Mouse (Mus musculus): ENCODE results near the gene Ddx56. TPM values are rescaled to one million over a fixed set of nuclear protein-coding genes. Genes with fewer than 3 reads are reported as not detected.

Ddx56 gene
- 79.0 and 80.8 TPM in 2 replicates for polyA plus RNA-seq (2015; fragmentation: Nextera tagmentation; extraction: Ambion mirVana)

GRCm38 (mm10) chr11:6267320-6268254 is at the start of gene Ddx56:
TSS of gene Ddx56 (minus strand) at chr11:6267772.
- peak; percentile 99 for ATAC-seq (ENCODE audit: low read depth)
- peak within 1 kb of the TSS; percentile 97 for H3K4me2 ChIP-seq (ENCODE audit: low read depth, low read length)
- H3K4me3 ChIP-seq (ENCODE audit: low read length), result peak within 1 kb of the TSS; percentile 98
- peaks cover 10% of the 10 kb centered on the region for H3K4me1 ChIP-seq (replicated peaks; ENCODE audit: control insufficient read depth, insufficient read depth, low read length)
- H3K27ac ChIP-seq (ENCODE audit: low read length), result peak within 1 kb of the TSS; percentile 92
- no peaks in the 10 kb centered on the region for H3K9me3 ChIP-seq (ENCODE audit: control insufficient read depth, low read length)
- H3K27me3 ChIP-seq (ENCODE audit: control insufficient read depth, insufficient read depth, low read depth, low read length), result no peaks in the 10 kb centered on the region
- 2% methylated on average over 50 of the region's 50 CpGs for WGBS
- H3K9ac ChIP-seq (ENCODE audit: low read length), result peak within 1 kb of the TSS; percentile 95
- H3K36me3 ChIP-seq (ENCODE audit: control insufficient read depth, insufficient read depth, low read length), result peaks cover 37% of the 10 kb centered on the region

DNA sequence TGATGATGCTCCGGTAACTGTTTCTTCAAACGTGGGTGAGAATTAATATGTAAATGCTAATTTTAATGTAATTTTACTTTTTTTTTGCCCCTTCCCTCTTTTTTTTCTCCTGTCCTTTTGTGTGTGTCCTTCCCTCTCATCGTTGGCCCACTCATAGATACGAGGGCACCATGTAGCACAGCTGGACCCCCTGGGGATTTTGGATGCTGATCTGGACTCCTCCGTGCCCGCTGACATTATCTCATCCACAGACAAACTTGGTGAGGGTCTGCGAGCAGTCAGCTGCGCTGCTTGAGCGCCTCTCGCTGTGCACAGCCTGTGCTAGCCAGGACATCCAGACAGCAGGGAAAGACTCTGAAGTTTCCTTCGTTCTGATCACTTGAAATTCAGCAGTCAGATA is 49.2 kb upstream of the Ddx56 start:
- no peaks in the 10 kb centered on the region for H3K4me1 ChIP-seq (replicated peaks; ENCODE audit: control insufficient read depth, insufficient read depth, low read length)
- no peak for ATAC-seq (ENCODE audit: low read depth)
- 90% methylated on average over 11 of the region's 11 CpGs for WGBS

DNA sequence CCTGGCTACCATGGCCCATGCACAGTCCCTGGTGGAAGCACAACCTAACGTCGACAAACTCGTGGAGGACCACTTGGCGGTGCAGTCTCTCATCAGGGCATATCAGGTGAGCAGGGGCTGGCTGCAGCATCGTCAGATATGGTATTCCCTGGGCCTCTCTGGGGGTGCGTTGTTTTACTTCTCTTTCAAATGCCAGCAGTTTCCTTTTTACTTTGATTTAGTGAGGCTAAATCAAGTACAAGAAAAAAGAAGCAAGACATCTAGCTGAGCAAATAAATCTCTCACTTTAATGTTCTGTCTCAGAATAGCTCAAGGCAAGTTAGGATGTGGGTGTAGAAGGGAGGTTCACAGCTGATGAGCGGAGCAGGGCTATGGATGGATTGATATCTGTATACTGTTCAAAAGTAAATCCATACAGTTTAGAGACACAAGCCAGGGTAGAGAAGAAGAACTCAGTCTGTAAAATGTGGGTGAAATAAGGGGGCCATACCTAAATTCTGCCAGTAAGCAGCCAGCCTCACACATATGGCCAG is 46.4 kb upstream of the Ddx56 start:
- H3K4me1 ChIP-seq (replicated peaks; ENCODE audit: control insufficient read depth, insufficient read depth, low read length), result no peaks in the 10 kb centered on the region
- 86% methylated on average over 7 of the region's 7 CpGs for WGBS
- no peak for ATAC-seq (ENCODE audit: low read depth)
- H3K4me2 ChIP-seq (ENCODE audit: low read depth, low read length), result no peak overlapping the region
- H3K9ac ChIP-seq (ENCODE audit: low read length), result no peak overlapping the region
- no peak overlapping the region for H3K4me3 ChIP-seq (ENCODE audit: low read length)
- H3K9me3 ChIP-seq (ENCODE audit: control insufficient read depth, low read length), result no peaks in the 10 kb centered on the region
- H3K27me3 ChIP-seq (ENCODE audit: control insufficient read depth, insufficient read depth, low read depth, low read length), result no peaks in the 10 kb centered on the region
- peaks cover 21% of the 10 kb centered on the region for H3K36me3 ChIP-seq (ENCODE audit: control insufficient read depth, insufficient read depth, low read length)
- no peak overlapping the region for H3K27ac ChIP-seq (ENCODE audit: low read length)

More for the DNA sequence above, 49.2 kb upstream of the Ddx56 start:
- no peak overlapping the region for H3K9ac ChIP-seq (ENCODE audit: low read length)
- no peaks in the 10 kb centered on the region for H3K9me3 ChIP-seq (ENCODE audit: control insufficient read depth, low read length)
- no peak overlapping the region for H3K4me3 ChIP-seq (ENCODE audit: low read length)
- no peak overlapping the region for H3K27ac ChIP-seq (ENCODE audit: low read length)
- H3K4me2 ChIP-seq (ENCODE audit: low read depth, low read length), result no peak overlapping the region
- H3K27me3 ChIP-seq (ENCODE audit: control insufficient read depth, insufficient read depth, low read depth, low read length), result no peaks in the 10 kb centered on the region
- H3K36me3 ChIP-seq (ENCODE audit: control insufficient read depth, insufficient read depth, low read length), result peaks cover 15% of the 10 kb centered on the region

- Histone ChIP-seq H3K4me2 (ENCODE audit: low read depth, low read length) (no peak overlapping the region), H3K36me3 (ENCODE audit: control insufficient read depth, insufficient read depth, low read length) (peaks cover 10% of the 10 kb centered on the region; the same call in 1 of the 2 replicates), H3K9me3 (ENCODE audit: control insufficient read depth, low read length) (no peaks in the 10 kb centered on the region), H3K27me3 (ENCODE audit: control insufficient read depth, insufficient read depth, low read depth, low read length) (no peaks in the 10 kb centered on the region), H3K27ac (ENCODE audit: low read length) (no peak overlapping the region), H3K9ac (ENCODE audit: low read length) (no peak overlapping the region), H3K4me1 (replicated peaks; ENCODE audit: control insufficient read depth, insufficient read depth, low read length) (no peaks in the 10 kb centered on the region), H3K4me3 (ENCODE audit: low read length) (no peak overlapping the region)
- ATAC-seq (ENCODE audit: low read depth), result no peak
- 86% methylated on average over 4 of the region's 4 CpGs for WGBS
Measured at GRCm38 (mm10) chr11:6308181-6308580, 40.6 kb upstream of the Ddx56 start.

- no peak overlapping the region for H3K4me2 ChIP-seq (ENCODE audit: low read depth, low read length)
- H3K9ac ChIP-seq (ENCODE audit: low read length), result no peak overlapping the region
- peaks cover 8% of the 10 kb centered on the region; the same call in 1 of the 2 replicates for H3K36me3 ChIP-seq (ENCODE audit: control insufficient read depth, insufficient read depth, low read length)
- H3K9me3 ChIP-seq (ENCODE audit: control insufficient read depth, low read length), result no peaks in the 10 kb centered on the region
- no peak for ATAC-seq (ENCODE audit: low read depth)
- 76% methylated on average over 1 of the region's 1 CpGs for WGBS
- no peak overlapping the region for H3K27ac ChIP-seq (ENCODE audit: low read length)
- H3K4me3 ChIP-seq (ENCODE audit: low read length), result no peak overlapping the region
- no peaks in the 10 kb centered on the region for H3K27me3 ChIP-seq (ENCODE audit: control insufficient read depth, insufficient read depth, low read depth, low read length)
- no peaks in the 10 kb centered on the region for H3K4me1 ChIP-seq (replicated peaks; ENCODE audit: control insufficient read depth, insufficient read depth, low read length)
Measured at GRCm38 (mm10) chr11:6305943-6306430, 38.4 kb upstream of the Ddx56 start.

- peaks cover 14% of the 10 kb centered on the region for H3K36me3 ChIP-seq (ENCODE audit: control insufficient read depth, insufficient read depth, low read length)
- ATAC-seq (ENCODE audit: low read depth), result no peak
- no peak overlapping the region for H3K4me3 ChIP-seq (ENCODE audit: low read length)
Measured at GRCm38 (mm10) chr11:6302793-6303192, 35.2 kb upstream of the Ddx56 start.

GRCm38 (mm10) chr11:6299435-6299834 is 31.9 kb upstream of the Ddx56 start:
- Histone ChIP-seq H3K9me3 (ENCODE audit: control insufficient read depth, low read length) (no peaks in the 10 kb centered on the region), H3K4me1 (replicated peaks; ENCODE audit: control insufficient read depth, insufficient read depth, low read length) (no peaks in the 10 kb centered on the region), H3K27ac (ENCODE audit: low read length) (no peak overlapping the region), H3K4me3 (ENCODE audit: low read length) (no peak overlapping the region), H3K36me3 (ENCODE audit: control insufficient read depth, insufficient read depth, low read length) (peaks cover 18% of the 10 kb centered on the region), H3K9ac (ENCODE audit: low read length) (no peak overlapping the region), H3K27me3 (ENCODE audit: control insufficient read depth, insufficient read depth, low read depth, low read length) (no peaks in the 10 kb centered on the region), H3K4me2 (ENCODE audit: low read depth, low read length) (no peak overlapping the region)
- 77% methylated on average over 2 of the region's 2 CpGs for WGBS
- no peak for ATAC-seq (ENCODE audit: low read depth)

More at GRCm38 (mm10) chr11:6302793-6303192, 35.2 kb upstream of the Ddx56 start:
- Histone ChIP-seq H3K9ac (ENCODE audit: low read length) (no peak overlapping the region), H3K27me3 (ENCODE audit: control insufficient read depth, insufficient read depth, low read depth, low read length) (no peaks in the 10 kb centered on the region), H3K4me1 (replicated peaks; ENCODE audit: control insufficient read depth, insufficient read depth, low read length) (no peaks in the 10 kb centered on the region), H3K4me2 (ENCODE audit: low read depth, low read length) (no peak overlapping the region), H3K27ac (ENCODE audit: low read length) (no peak overlapping the region), H3K9me3 (ENCODE audit: control insufficient read depth, low read length) (no peaks in the 10 kb centered on the region)
- WGBS, result 86% methylated on average over 2 of the region's 2 CpGs

DNA sequence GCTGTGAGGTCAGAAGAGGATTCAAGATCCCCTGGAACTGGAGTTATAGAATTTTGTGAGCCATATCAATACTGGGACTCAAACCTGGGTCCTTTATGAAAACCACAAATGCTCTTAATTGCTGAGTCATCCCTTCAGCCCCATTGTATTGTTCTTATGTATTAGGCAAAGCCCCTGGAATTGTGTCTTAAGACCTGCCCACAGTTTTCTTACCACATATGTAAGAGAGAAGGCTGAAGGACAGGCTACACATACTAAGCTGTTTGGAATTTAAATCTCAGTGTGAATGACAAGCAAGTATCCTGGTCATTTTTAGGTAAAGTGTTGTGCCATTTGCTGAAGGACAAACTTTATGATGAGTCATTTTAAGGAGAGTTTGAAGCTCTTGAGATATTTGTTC is 28.5 kb upstream of the Ddx56 start:
- H3K4me1 ChIP-seq (replicated peaks; ENCODE audit: control insufficient read depth, insufficient read depth, low read length), result peaks cover 3% of the 10 kb centered on the region; the same call in 1 of the 2 replicates
- H3K9me3 ChIP-seq (ENCODE audit: control insufficient read depth, low read length), result no peaks in the 10 kb centered on the region
- no peak overlapping the region for H3K9ac ChIP-seq (ENCODE audit: low read length)
- no peak overlapping the region for H3K27ac ChIP-seq (ENCODE audit: low read length)
- H3K27me3 ChIP-seq (ENCODE audit: control insufficient read depth, insufficient read depth, low read depth, low read length), result no peaks in the 10 kb centered on the region
- no peak for ATAC-seq (ENCODE audit: low read depth)
- no peak overlapping the region for H3K4me3 ChIP-seq (ENCODE audit: low read length)
- H3K36me3 ChIP-seq (ENCODE audit: control insufficient read depth, insufficient read depth, low read length), result peaks cover 18% of the 10 kb centered on the region
- H3K4me2 ChIP-seq (ENCODE audit: low read depth, low read length), result no peak overlapping the region

GRCm38 (mm10) chr11:6294632-6295031 is 27.1 kb upstream of the Ddx56 start:
- no peak overlapping the region for H3K27ac ChIP-seq (ENCODE audit: low read length)
- H3K27me3 ChIP-seq (ENCODE audit: control insufficient read depth, insufficient read depth, low read depth, low read length), result no peaks in the 10 kb centered on the region
- no peak overlapping the region for H3K4me2 ChIP-seq (ENCODE audit: low read depth, low read length)
- peaks cover 18% of the 10 kb centered on the region for H3K36me3 ChIP-seq (ENCODE audit: control insufficient read depth, insufficient read depth, low read length)
- no peaks in the 10 kb centered on the region for H3K9me3 ChIP-seq (ENCODE audit: control insufficient read depth, low read length)
- H3K4me1 ChIP-seq (replicated peaks; ENCODE audit: control insufficient read depth, insufficient read depth, low read length), result peaks cover 3% of the 10 kb centered on the region; the same call in 1 of the 2 replicates
- WGBS, result 87% methylated on average over 4 of the region's 4 CpGs
- H3K4me3 ChIP-seq (ENCODE audit: low read length), result no peak overlapping the region
- no peak overlapping the region for H3K9ac ChIP-seq (ENCODE audit: low read length)
- no peak for ATAC-seq (ENCODE audit: low read depth)
